In the genomic region with DNA sequence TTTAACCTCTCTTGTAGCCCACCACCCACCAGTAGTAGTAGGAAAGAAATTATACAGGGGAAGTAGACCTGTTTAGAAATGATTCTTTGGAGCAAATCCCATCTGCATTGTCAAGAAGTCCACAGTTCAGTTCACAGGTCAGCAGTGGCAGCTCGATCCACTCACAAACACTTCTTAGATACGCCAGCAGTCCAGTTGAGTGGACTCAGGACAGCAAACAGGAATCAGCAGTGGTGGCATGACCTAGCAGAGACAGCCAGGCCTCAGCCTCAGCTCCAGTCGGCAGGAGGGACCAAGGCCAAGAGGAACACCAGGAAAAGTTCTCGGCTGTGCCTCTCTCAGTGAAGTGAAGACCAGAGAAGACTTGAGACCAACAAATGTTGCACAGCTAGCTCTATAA, we compare ENCODE assay signal across 10 mouse cellular contexts.
"Had no signal": no experiment of that assay in that cellular context is flagged by ENCODE, and none has a peak within 500 bp of the region (broad histone marks: within the 10 kb centered on the region; RNA-seq: fewer than 3 reads in every experiment).

No protein-coding gene starts in this region.

- ATAC-seq: liver, embryonic 12.5 days had no signal

- H3K27ac ChIP-seq: kidney, postnatal 0 days; limb, embryonic 15.5 days; liver, embryonic 12.5 days; midbrain, embryonic 12.5 days had no signal

- H3K9ac ChIP-seq: limb, embryonic 15.5 days; liver, embryonic 12.5 days; midbrain, embryonic 12.5 days had no signal

- H3K36me3 ChIP-seq: limb, embryonic 15.5 days; liver, embryonic 12.5 days; midbrain, embryonic 12.5 days had no signal

- DNase-seq: kidney, adult 9 months; kidney, postnatal 36 days; layer of hippocampus, adult 9-11 months; layer of hippocampus, postnatal 36 days; right cerebral cortex, postnatal 14 days; thymus, postnatal 36 days had no signal

- H3K9me3 ChIP-seq: limb, embryonic 15.5 days; liver, embryonic 12.5 days; midbrain, embryonic 12.5 days had no signal

- H3K27me3 ChIP-seq: liver, embryonic 12.5 days had no signal

- H3K4me2 ChIP-seq: limb, embryonic 15.5 days; liver, embryonic 12.5 days; midbrain, embryonic 12.5 days had no signal

- H3K4me3 ChIP-seq: limb, embryonic 15.5 days; liver, embryonic 12.5 days; midbrain, embryonic 12.5 days had no signal

- H3K4me1 ChIP-seq: liver, embryonic 12.5 days; midbrain, embryonic 12.5 days had no signal
